Mouse (Mus musculus) heart, postnatal 36 days (tissue): ENCODE results near the gene 4933415A04Rik. TPM values are rescaled to one million over a fixed set of nuclear protein-coding genes. Genes with fewer than 3 reads are reported as not detected.
A peak's percentile ranks its signal among the peaks of the same experiment; 100 is the strongest.

ENCODE experiments used
- DNase-seq, 2 experiments: peaks; one replicate each; pipeline ENCODE4 v3.0.0; 2021 to 2022
- intact Hi-C: fragments of 180-260 bp; cut with DNase I; formaldehyde crosslinking; loops from one replicate; pipeline ENCODE4 v1.15.1; 2025
- total RNA-seq, 2 experiments: library from RNA; stranded (reverse); gene quantifications; 2 replicates each; pipeline ENCODE4 v1.2.3; 2021

4933415A04Rik gene
- under 1 TPM; 0.39 to 0.60 TPM for total RNA-seq

- intact Hi-C loops = loop anchor here (1.0 to 2.0 kb wide), 2 partner anchors 58 to 92 kb away; partner anchors contain the start of gene Ccnjl
- peak; percentile 80 for DNase-seq
Measured at GRCm38 (mm10) chr11:43586324-43587090, at the start of gene 4933415A04Rik. Gene 4933415A04Rik, plus strand, starts transcription at chr11:43587040.

GRCm38 (mm10) chr11:43537074-43537473 is 49.8 kb upstream of the 4933415A04Rik start:
- intact Hi-C loops = no loop called here
- no peak for DNase-seq

- intact Hi-C loops = no loop called here
- DNase-seq = no peak
Measured at GRCm38 (mm10) chr11:43539863-43540262, 47.0 kb upstream of the 4933415A04Rik start.

- no peak for DNase-seq
- intact Hi-C loops = no loop called here
Measured at GRCm38 (mm10) chr11:43543711-43544466, 43.0 kb upstream of the 4933415A04Rik start.

- DNase-seq = no peak
- intact Hi-C loops = no loop called here
Measured at GRCm38 (mm10) chr11:43544819-43545218, 42.0 kb upstream of the 4933415A04Rik start.

GRCm38 (mm10) chr11:43545873-43546475 is 40.9 kb upstream of the 4933415A04Rik start:
- no peak for DNase-seq
- intact Hi-C loops = no loop called here

GRCm38 (mm10) chr11:43546678-43547077 is 40.2 kb upstream of the 4933415A04Rik start:
- DNase-seq = no peak
- intact Hi-C loops = no loop called here

GRCm38 (mm10) chr11:43548148-43548547 is 38.7 kb upstream of the 4933415A04Rik start:
- intact Hi-C loops = loop anchor here (2.0 kb wide), 1 partner anchor 21 kb away; no protein-coding TSS in a partner anchor
- DNase-seq = peak; percentile 62 to 69

- DNase-seq = no peak
- intact Hi-C loops = loop anchor here (2.0 kb wide), 1 partner anchor 20 kb away; no protein-coding TSS in a partner anchor
Measured at GRCm38 (mm10) chr11:43548657-43549435, 38.0 kb upstream of the 4933415A04Rik start.

- DNase-seq = peak; percentile 46
- intact Hi-C loops = loop anchor here (2.0 kb wide), 1 partner anchor 19 kb away; no protein-coding TSS in a partner anchor
Measured at GRCm38 (mm10) chr11:43549701-43550100, 37.1 kb upstream of the 4933415A04Rik start.

GRCm38 (mm10) chr11:43551756-43552155 is 35.1 kb upstream of the 4933415A04Rik start:
- intact Hi-C loops = no loop called here
- DNase-seq = no peak

GRCm38 (mm10) chr11:43552675-43553074 is 34.2 kb upstream of the 4933415A04Rik start:
- intact Hi-C loops = no loop called here
- no peak for DNase-seq

- intact Hi-C loops = loop anchor here (1.0 kb wide), 1 partner anchor 62 kb away; no protein-coding TSS in a partner anchor
- DNase-seq = no peak
Measured at GRCm38 (mm10) chr11:43556538-43556937, 30.3 kb upstream of the 4933415A04Rik start.

GRCm38 (mm10) chr11:43559515-43560292 is 27.1 kb upstream of the 4933415A04Rik start:
- intact Hi-C loops = no loop called here
- no peak for DNase-seq

GRCm38 (mm10) chr11:43563654-43564244 is 23.1 kb upstream of the 4933415A04Rik start:
- intact Hi-C loops = no loop called here
- no peak for DNase-seq

GRCm38 (mm10) chr11:43565414-43565813 is 21.4 kb upstream of the 4933415A04Rik start:
- intact Hi-C loops = loop anchor here (5.0 kb wide), 1 partner anchor 38 kb away; the partner anchor contains the start of gene Ccnjl
- DNase-seq = no peak

GRCm38 (mm10) chr11:43565852-43566251 is 21.0 kb upstream of the 4933415A04Rik start:
- DNase-seq = no peak

GRCm38 (mm10) chr11:43566696-43567095 is 20.1 kb upstream of the 4933415A04Rik start:
- intact Hi-C loops = loop anchor here (5.0 kb wide), 1 partner anchor 39 kb away; the partner anchor contains the start of gene Ccnjl
- no peak for DNase-seq

More at GRCm38 (mm10) chr11:43565852-43566251, 21.0 kb upstream of the 4933415A04Rik start:
- intact Hi-C loops = loop anchor here (5.0 kb wide), 1 partner anchor 39 kb away; the partner anchor contains the start of gene Ccnjl
